Comparison of ENCODE assay signal across 8 mouse cellular contexts in genomic region chr14:76507357-76507756, GRCm38 (mm10). TPM values are rescaled to one million over a fixed set of nuclear protein-coding genes. Genes with fewer than 3 reads are reported as not detected.
DNase-seq lines count a peak whose midpoint lies in the region; ATAC-seq and TF ChIP-seq lines count a peak whose summit lies in the region.

No protein-coding gene starts in this region.

- H3K27me3 ChIP-seq in kidney, embryonic 15.5 days, result no peaks in the 10 kb centered on the region
- no peaks in the 10 kb centered on the region for H3K27me3 ChIP-seq in embryonic facial prominence, embryonic 14.5 days (replicated peaks; ENCODE audit: control insufficient read depth, insufficient read depth, low read length)
- no peaks in the 10 kb centered on the region for H3K27me3 ChIP-seq in hindbrain, postnatal 0 days (ENCODE audit: insufficient read depth, low read length)
- no peaks in the 10 kb centered on the region for H3K27me3 ChIP-seq in midbrain, embryonic 14.5 days (ENCODE audit: control insufficient read depth, insufficient read depth, low read length)

- no peaks in the 10 kb centered on the region for H3K9me3 ChIP-seq in kidney, embryonic 15.5 days (replicated peaks)
- no peaks in the 10 kb centered on the region for H3K9me3 ChIP-seq in embryonic facial prominence, embryonic 14.5 days (ENCODE audit: control insufficient read depth, low read length)
- no peaks in the 10 kb centered on the region for H3K9me3 ChIP-seq in hindbrain, postnatal 0 days (ENCODE audit: low read length)
- no peaks in the 10 kb centered on the region for H3K9me3 ChIP-seq in midbrain, embryonic 14.5 days (ENCODE audit: control insufficient read depth, low read length)

- no peak for ATAC-seq in kidney, embryonic 15.5 days (replicated peaks; ENCODE audit: low FRiP score)
- ATAC-seq in embryonic facial prominence, embryonic 14.5 days (ENCODE audit: low read depth), result no peak
- ATAC-seq in hindbrain, postnatal 0 days, result no peak
- ATAC-seq in midbrain, embryonic 14.5 days (ENCODE audit: low FRiP score, low TSS enrichment), result no peak

- TF ChIP-seq CTCF in hindbrain, postnatal 0 days (IDR thresholded peaks at IDR 0.05; ENCODE audit: low read depth), result no peak

- peaks cover 35% of the 10 kb centered on the region for H3K36me3 ChIP-seq in kidney, embryonic 15.5 days
- peaks cover 29% of the 10 kb centered on the region for H3K36me3 ChIP-seq in embryonic facial prominence, embryonic 14.5 days (ENCODE audit: control insufficient read depth, insufficient read depth, low read length)
- peaks cover 3% of the 10 kb centered on the region; the same call in 1 of the 2 replicates for H3K36me3 ChIP-seq in hindbrain, postnatal 0 days (ENCODE audit: insufficient read depth, low read length)
- H3K36me3 ChIP-seq in midbrain, embryonic 14.5 days (ENCODE audit: control insufficient read depth, insufficient read depth, low read length), result peaks cover 28% of the 10 kb centered on the region

- H3K9ac ChIP-seq in kidney, embryonic 15.5 days, result peak overlapping the region; percentile 73; the same call in 1 of the 2 replicates
- peak overlapping the region; percentile 95; the same call in 1 of the 2 replicates for H3K9ac ChIP-seq in embryonic facial prominence, embryonic 14.5 days (ENCODE audit: low read depth, low read length)
- peak overlapping the region; percentile 99; the same call in 1 of the 2 replicates for H3K9ac ChIP-seq in hindbrain, postnatal 0 days (replicated peaks; ENCODE audit: low read length)
- peak overlapping the region; percentile 99; the same call in 1 of the 2 replicates for H3K9ac ChIP-seq in midbrain, embryonic 14.5 days (replicated peaks; ENCODE audit: low read length)

- WGBS in kidney, embryonic 15.5 days, result 73% methylated on average over 7 of the region's 7 CpGs
- 89% methylated on average over 7 of the region's 7 CpGs for WGBS in embryonic facial prominence, embryonic 14.5 days
- 83% methylated on average over 7 of the region's 7 CpGs for WGBS in hindbrain, postnatal 0 days
- WGBS in midbrain, embryonic 14.5 days, result 90% methylated on average over 7 of the region's 7 CpGs

- H3K27ac ChIP-seq in kidney, embryonic 15.5 days, result peak overlapping the region; percentile 100
- H3K27ac ChIP-seq in embryonic facial prominence, embryonic 14.5 days (replicated peaks; ENCODE audit: low read depth, low read length), result peak overlapping the region; percentile 99; the same call in 1 of the 2 replicates
- H3K27ac ChIP-seq in hindbrain, postnatal 0 days, result peak overlapping the region; percentile 100; the same call in 1 of the 2 replicates
- no peak overlapping the region; the same call in 1 of the 2 replicates for H3K27ac ChIP-seq in midbrain, embryonic 14.5 days (replicated peaks; ENCODE audit: low read depth, low read length)

- H3K4me2 ChIP-seq in kidney, embryonic 15.5 days, result peak overlapping the region; percentile 82
- H3K4me2 ChIP-seq in embryonic facial prominence, embryonic 14.5 days (ENCODE audit: low read depth, low read length), result peak overlapping the region; percentile 94
- H3K4me2 ChIP-seq in hindbrain, postnatal 0 days (ENCODE audit: low read depth, low read length), result peak overlapping the region; percentile 64
- H3K4me2 ChIP-seq in midbrain, embryonic 14.5 days (ENCODE audit: low read length), result peak overlapping the region; percentile 95

- H3K4me1 ChIP-seq in kidney, embryonic 15.5 days, result peaks cover 26% of the 10 kb centered on the region
- H3K4me1 ChIP-seq in embryonic facial prominence, embryonic 14.5 days (ENCODE audit: control insufficient read depth, insufficient read depth, low read length), result 0 out of 2 replicates have a peak, but pooled peaks cover 8% of the 10 kb centered on the region
- H3K4me1 ChIP-seq in hindbrain, postnatal 0 days (ENCODE audit: insufficient read depth, low read length), result no peaks in the 10 kb centered on the region; the same call in 1 of the 2 replicates
- peaks cover 17% of the 10 kb centered on the region for H3K4me1 ChIP-seq in midbrain, embryonic 14.5 days (ENCODE audit: control insufficient read depth, insufficient read depth, low read length)

- no peak for DNase-seq in kidney, adult 9 months
- DNase-seq in embryonic facial prominence, embryonic 14.5 days (ENCODE audit: low spot score), result no peak
- no peak for DNase-seq in hindbrain, postnatal 0 days (ENCODE audit: low spot score)
- DNase-seq in midbrain, embryonic 14.5 days, result no peak
- DNase-seq in gastrocnemius, postnatal 4 days (ENCODE audit: low spot score in 2 of 2), result no peak
- no peak for DNase-seq in adrenal gland, postnatal 36 days
- no peak for DNase-seq in gastrocnemius, adult 18-20 months (ENCODE audit: low spot score)

- peak overlapping the region; percentile 57 for H3K4me3 ChIP-seq in kidney, embryonic 15.5 days (replicated peaks)
- peak overlapping the region; percentile 61 for H3K4me3 ChIP-seq in embryonic facial prominence, embryonic 14.5 days (ENCODE audit: low read depth, low read length)
- H3K4me3 ChIP-seq in hindbrain, postnatal 0 days (ENCODE audit: low read length), result peak overlapping the region; percentile 74
- H3K4me3 ChIP-seq in midbrain, embryonic 14.5 days (replicated peaks; ENCODE audit: low read depth, low read length), result peak overlapping the region; percentile 75

RNA-seq across cellular contexts. Expression of gene Serp2, which starts 49.3 kb away (rescaled TPM):
- polyA plus RNA-seq in kidney, embryonic 15.5 days (2015; fragmentation: Nextera tagmentation; extraction: Ambion mirVana), result 10.3 and 11.1 TPM in 2 replicates
- polyA plus RNA-seq in embryonic facial prominence, embryonic 14.5 days (2014; fragmentation: Nextera tagmentation; extraction: Ambion mirVana), result 12.5 and 13.1 TPM in 2 replicates
- 125 and 187 TPM in 2 replicates for total RNA-seq in hindbrain, postnatal 0 days (2014; rRNA removed)
- 243 and 245 TPM in 2 replicates for polyA plus RNA-seq in hindbrain, postnatal 0 days (2015; fragmentation: Nextera tagmentation; extraction: Ambion mirVana)
- polyA plus RNA-seq in midbrain, embryonic 14.5 days (2014; fragmentation: Nextera tagmentation; extraction: Ambion mirVana), result 153 and 230 TPM in 2 replicates
- total RNA-seq in gastrocnemius, postnatal 4 days (2021), result 1 to 10 TPM; 3.2 to 3.8 TPM
- total RNA-seq in adrenal gland, postnatal 36 days (2021), result 1 to 10 TPM; 4.2 to 6.4 TPM
- under 1 TPM in 1 of 2 experiments, not detected in 1; 0.45 TPM for total RNA-seq in gastrocnemius, adult 18-20 months (2021)

Comparison
In these comparisons a context has a peak if more than half of its experiments do, and no peak if none do; other contexts are left out.
1. RNA of gene Serp2, which starts 49.3 kb away (total RNA-seq): 125 to 187 TPM in hindbrain, postnatal 0 days; 4.2 to 6.4 TPM in adrenal gland, postnatal 36 days, 3.2 to 3.8 TPM in gastrocnemius, postnatal 4 days and 0.45 TPM in gastrocnemius, adult 18-20 months; every median in the first group is over 10 times any median in the second.
2. Peak in every context shown above with its lines, with median percentiles within 50 percentile points of each other: H3K4me2 ChIP-seq, H3K4me3 ChIP-seq and H3K9ac ChIP-seq.